Comparison of ENCODE assay signal across 12 mouse cellular contexts in the genomic region with DNA sequence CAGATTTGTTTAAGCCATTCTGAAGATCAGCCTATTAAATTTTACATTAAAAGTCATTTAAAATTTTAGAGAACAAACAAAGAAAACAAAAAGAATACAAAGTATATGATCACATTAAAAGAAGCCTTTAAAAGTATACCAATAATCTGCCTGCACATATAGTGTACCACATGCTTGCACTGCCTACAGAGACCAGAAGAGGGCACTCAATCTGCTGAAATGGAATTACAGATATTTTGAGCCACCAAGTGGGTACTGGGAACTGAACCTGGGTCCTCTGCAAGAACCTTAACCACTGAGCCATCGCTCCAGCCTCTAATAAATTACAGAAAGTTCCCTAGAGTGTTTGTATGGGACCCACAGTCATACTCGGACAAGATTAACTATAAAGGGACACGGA. TPM values are rescaled to one million over a fixed set of nuclear protein-coding genes. Genes with fewer than 3 reads are reported as not detected.
DNase-seq lines count a peak whose midpoint lies in the region; ATAC-seq lines count a peak whose summit lies in the region.
"Had no signal": no experiment of that assay in that cellular context is flagged by ENCODE, and none has a peak within 500 bp of the region (broad histone marks: within the 10 kb centered on the region; RNA-seq: fewer than 3 reads in every experiment).

No protein-coding gene starts in this region.

- no peak overlapping the region for H3K27ac ChIP-seq in hindbrain, embryonic 11.5 days (ENCODE audit: low read depth, low read length)
- H3K27ac ChIP-seq in hindbrain, embryonic 13.5 days = no peak overlapping the region
- H3K27ac ChIP-seq: forebrain, embryonic 12.5 days; hindbrain, embryonic 12.5 days; stomach, embryonic 15.5 days had no signal

- no peak overlapping the region for H3K9ac ChIP-seq in hindbrain, embryonic 11.5 days (ENCODE audit: low read depth, low read length)
- no peak overlapping the region for H3K9ac ChIP-seq in hindbrain, embryonic 13.5 days
- H3K9ac ChIP-seq: forebrain, embryonic 12.5 days; hindbrain, embryonic 12.5 days; stomach, embryonic 15.5 days had no signal

- 96% methylated on average over 3 of the region's 3 CpGs for WGBS in hindbrain, embryonic 11.5 days
- WGBS in hindbrain, embryonic 13.5 days = 97% methylated on average over 3 of the region's 3 CpGs

- peaks cover 6% of the 10 kb centered on the region for H3K36me3 ChIP-seq in hindbrain, embryonic 11.5 days (ENCODE audit: control insufficient read depth, insufficient read depth, low read length)
- peaks cover 35% of the 10 kb centered on the region for H3K36me3 ChIP-seq in hindbrain, embryonic 13.5 days

- no peak overlapping the region for H3K4me3 ChIP-seq in hindbrain, embryonic 11.5 days (ENCODE audit: low read depth, low read length)
- no peak overlapping the region for H3K4me3 ChIP-seq in hindbrain, embryonic 13.5 days
- H3K4me3 ChIP-seq: forebrain, embryonic 12.5 days; hindbrain, embryonic 12.5 days; stomach, embryonic 15.5 days had no signal

- H3K4me1 ChIP-seq in hindbrain, embryonic 11.5 days (replicated peaks; ENCODE audit: control insufficient read depth, insufficient read depth, low read length) = no peaks in the 10 kb centered on the region
- no peaks in the 10 kb centered on the region for H3K4me1 ChIP-seq in hindbrain, embryonic 13.5 days (replicated peaks)
- H3K4me1 ChIP-seq: forebrain, embryonic 12.5 days; hindbrain, embryonic 12.5 days; stomach, embryonic 15.5 days had no signal

- DNase-seq in hindbrain, embryonic 11.5 days (ENCODE audit: low spot score) = peak; percentile 6
- DNase-seq in lung, postnatal 36 days = peak; percentile 38
- DNase-seq in lung, postnatal 25 days (ENCODE audit: low spot score) = no peak
- peak; percentile 41 for DNase-seq in ES-CJ7 (ENCODE audit: low read depth, low spot score)
- DNase-seq in layer of hippocampus, adult 11-12 months (ENCODE audit: low spot score) = no peak
- no peak for DNase-seq in gastrocnemius, postnatal 4 days (ENCODE audit: low spot score in 2 of 2)
- DNase-seq: heart, adult 18-20 months had no signal

- no peak overlapping the region for H3K4me2 ChIP-seq in hindbrain, embryonic 11.5 days (replicated peaks; ENCODE audit: low read depth, low read length)
- H3K4me2 ChIP-seq in hindbrain, embryonic 13.5 days = no peak overlapping the region
- H3K4me2 ChIP-seq: forebrain, embryonic 12.5 days; hindbrain, embryonic 12.5 days; stomach, embryonic 15.5 days had no signal

- no peaks in the 10 kb centered on the region for H3K9me3 ChIP-seq in hindbrain, embryonic 11.5 days (ENCODE audit: control insufficient read depth, low read length)
- H3K9me3 ChIP-seq in hindbrain, embryonic 13.5 days = peaks cover 6% of the 10 kb centered on the region; the same call in 1 of the 2 replicates
- H3K9me3 ChIP-seq: hindbrain, embryonic 12.5 days; stomach, embryonic 15.5 days had no signal

- H3K27me3 ChIP-seq in hindbrain, embryonic 11.5 days (ENCODE audit: control insufficient read depth, insufficient read depth, low read length) = no peaks in the 10 kb centered on the region
- H3K27me3 ChIP-seq in hindbrain, embryonic 13.5 days = no peaks in the 10 kb centered on the region
- H3K27me3 ChIP-seq: forebrain, embryonic 12.5 days; hindbrain, embryonic 12.5 days; stomach, embryonic 15.5 days had no signal

- no peak for ATAC-seq in hindbrain, embryonic 11.5 days (ENCODE audit: low FRiP score)
- ATAC-seq in hindbrain, embryonic 13.5 days (ENCODE audit: low FRiP score) = no peak
- ATAC-seq in megakaryocyte progenitor cell, adult 5-6 weeks (replicated peaks; ENCODE audit: poor library complexity) = peak; percentile 34; the same call in 1 of the 2 replicates

RNA-seq across cellular contexts. Expression of a gene that starts 59.3 kb away (rescaled TPM):
- polyA plus RNA-seq in hindbrain, embryonic 11.5 days (2014; fragmentation: Nextera tagmentation; extraction: Ambion mirVana) = 65.3 and 83.1 TPM in 2 replicates
- polyA plus RNA-seq in hindbrain, embryonic 13.5 days (2015; fragmentation: Nextera tagmentation; extraction: Ambion mirVana) = 87.3 and 96.3 TPM in 2 replicates
- total RNA-seq in megakaryocyte progenitor cell, adult 5-6 weeks (2015) = 19.6 and 28.0 TPM in 2 replicates
- total RNA-seq in megakaryocyte progenitor cell, adult 5-6 weeks (2017) = 63.9 and 67.1 TPM in 2 replicates
- total RNA-seq in gastrocnemius, postnatal 4 days (2021) = 10 to 100 TPM; 65.9 to 71.9 TPM

Comparison
In these comparisons a context has a peak if more than half of its experiments do, and no peak if none do; other contexts are left out.
1. DNase-seq: peak in hindbrain, embryonic 11.5 days (single experiment), lung, postnatal 36 days (single experiment) and ES-CJ7 (single experiment); none in lung, postnatal 25 days (single experiment), layer of hippocampus, adult 11-12 months (single experiment) and gastrocnemius, postnatal 4 days (0 of 2).